Mouse (Mus musculus) liver, embryonic 14.5 days (tissue): ENCODE measurements around the gene Sox8.

Experiments used
- CTCF ChIP-seq: IDR thresholded peaks from 2 replicates; pipeline ENCODE4 v1.5.1; 2016; ENCODE audit warnings: antibody characterized with exemption, low read depth, control low read depth
- EP300 ChIP-seq: IDR thresholded peaks from 2 replicates; pipeline ENCODE4 v1.6.1; 2016; ENCODE audit warnings: antibody characterized with exemption, low read depth

GRCm38 (mm10) chr17:25576034-25576433, 5.5 kb upstream of the Sox8 start:
- TF ChIP-seq CTCF, result no peak
- no peak for TF ChIP-seq EP300
